Mouse (Mus musculus) cortical plate, adult 2 months (tissue): ENCODE results near the gene Tbx21.

ENCODE experiments used
- CTCF ChIP-seq: fragments of 200-500 bp; IDR thresholded peaks from 2 replicates; pipeline ENCODE4 v1.5.1; 2011; ENCODE audit warnings: mild to moderate bottlenecking, control low read depth, low read length; ENCODE audit not compliant: insufficient read depth; ENCODE audit errors: extremely low read depth
- POLR2A ChIP-seq: fragments of 200-500 bp; IDR thresholded peaks from 2 replicates; pipeline ENCODE4 v1.6.1; 2011; ENCODE audit warnings: mild to moderate bottlenecking, low read length, control low read depth; ENCODE audit not compliant: insufficient read depth; ENCODE audit errors: extremely low read depth

DNA sequence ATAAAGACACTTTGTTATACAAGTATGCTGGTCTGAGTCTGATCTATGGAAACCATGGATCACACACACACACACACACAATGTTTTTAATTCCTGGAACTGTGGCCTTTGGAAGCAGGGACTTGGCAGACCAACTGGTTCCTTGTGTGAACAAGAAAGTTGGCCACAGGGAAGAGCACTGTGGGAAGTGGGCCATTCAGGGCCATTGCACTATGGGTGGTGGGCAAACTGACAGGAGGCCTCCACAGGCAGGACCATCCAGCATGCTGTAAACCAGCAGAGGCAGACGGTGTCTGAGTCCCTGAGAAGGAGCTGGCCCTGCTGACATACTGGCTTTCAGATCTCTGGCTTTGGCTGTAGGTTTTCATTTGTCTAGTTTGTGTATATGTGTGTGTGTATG is 45.8 kb downstream of the Tbx21 start:
- TF ChIP-seq CTCF (no peak), POLR2A (no peak)
